Mouse (Mus musculus) heart, postnatal 4 days (tissue): ENCODE data around the gene Gm9857. TPM values are rescaled to one million over a fixed set of nuclear protein-coding genes. Genes with fewer than 3 reads are reported as not detected.

ENCODE experiments used
- DNase-seq: peaks from one replicate; pipeline ENCODE4 v3.0.0; 2021
- total RNA-seq, 2 experiments: library from RNA; stranded (reverse); gene quantifications; 2 replicates each; pipeline ENCODE4 v1.2.3; 2021

Gm9857 gene
- total RNA-seq, 2 experiments from 2014 or later = not detected

- DNase-seq = no peak
Measured at GRCm38 (mm10) chr3:108921822-108922221, 18.4 kb downstream of the Gm9857 start.

- DNase-seq = no peak
Measured at GRCm38 (mm10) chr3:108920442-108921070, 19.7 kb downstream of the Gm9857 start.

GRCm38 (mm10) chr3:108918852-108919251, 21.4 kb downstream of the Gm9857 start:
- DNase-seq = no peak

GRCm38 (mm10) chr3:108917986-108918385, 22.3 kb downstream of the Gm9857 start:
- DNase-seq = no peak

GRCm38 (mm10) chr3:108916857-108917256, 23.4 kb downstream of the Gm9857 start:
- DNase-seq = no peak

- DNase-seq = no peak
Measured at GRCm38 (mm10) chr3:108915999-108916398, 24.2 kb downstream of the Gm9857 start.

- peak; percentile 97 for DNase-seq
Measured at GRCm38 (mm10) chr3:108911548-108912413, 28.5 kb downstream of the Gm9857 start, which contains the start of gene Prpf38b. Gene Prpf38b (minus strand): TSS chr3:108911727.

- DNase-seq = peak; percentile 69
Measured at GRCm38 (mm10) chr3:108911081-108911547, 29.1 kb downstream of the Gm9857 start.

- peak; percentile 16 for DNase-seq
Measured at GRCm38 (mm10) chr3:108910303-108911080, 29.8 kb downstream of the Gm9857 start.

GRCm38 (mm10) chr3:108902934-108903333, 37.3 kb downstream of the Gm9857 start:
- DNase-seq = no peak

GRCm38 (mm10) chr3:108902038-108902437, 38.2 kb downstream of the Gm9857 start:
- no peak for DNase-seq

GRCm38 (mm10) chr3:108900681-108901080, 39.6 kb downstream of the Gm9857 start:
- DNase-seq = no peak

- no peak for DNase-seq
Measured at GRCm38 (mm10) chr3:108900147-108900546, 40.1 kb downstream of the Gm9857 start.

GRCm38 (mm10) chr3:108898640-108899039, 41.6 kb downstream of the Gm9857 start:
- DNase-seq = no peak

- no peak for DNase-seq
Measured at GRCm38 (mm10) chr3:108892914-108893313, 47.3 kb downstream of the Gm9857 start.

GRCm38 (mm10) chr3:108892080-108892479, 48.2 kb downstream of the Gm9857 start:
- no peak for DNase-seq

Other genes with a start within 250 kb of the Gm9857 start
- gene Gpsm2, start 218.1 kb downstream of the Gm9857 start, total RNA-seq = 10 to 100 TPM; 24.0 to 24.7 TPM
- under 1 TPM; 0.12 to 0.23 TPM for gene Aknad1, start 200.8 kb downstream of the Gm9857 start, total RNA-seq
- gene Stxbp3, start 99.9 kb downstream of the Gm9857 start, total RNA-seq = 10 to 100 TPM; 30.6 to 31.7 TPM
- under 1 TPM; 0.09 to 0.14 TPM for gene Fndc7, start 50.4 kb downstream of the Gm9857 start, total RNA-seq
- 10 to 100 TPM; 31.8 to 36.2 TPM for gene Prpf38b, start 28.7 kb downstream of the Gm9857 start, total RNA-seq
- not detected for gene Henmt1, start 572 bp downstream of the Gm9857 start, total RNA-seq
- gene Fam102b, start 87.2 kb upstream of the Gm9857 start, total RNA-seq = 10 to 100 TPM; 21.2 to 22.9 TPM
- not detected for gene Slc25a54, start 140.0 kb upstream of the Gm9857 start, total RNA-seq
- gene Slc25a24, start 182.7 kb upstream of the Gm9857 start, total RNA-seq = 10 to 100 TPM; 18.8 to 21.3 TPM